Mouse (Mus musculus) MEL (cell line): ENCODE data around the gene Kirrel2. TPM values are rescaled to one million over a fixed set of nuclear protein-coding genes. Genes with fewer than 3 reads are reported as not detected.

Experiments
- DNase-seq: peaks from one replicate; pipeline ENCODE4 v3.0.0; 2011; ENCODE audit warnings: low read depth, low spot score
- H3K27ac ChIP-seq: 2 replicates; pipeline ENCODE4 v1.5.1; 2012; ENCODE audit warnings: low read depth, mild to moderate bottlenecking, control low read depth, low read length, moderate library complexity; ENCODE audit not compliant: control insufficient read depth
- H3K27me3 ChIP-seq, 2 experiments: fragments of 150-350 bp in 1 of 2; sonication (generic) in 1 of 2; 2 replicates each; pipeline ENCODE4 v1.6.1; 2012; ENCODE audit warnings: low read length in 2 of 2, mild to moderate bottlenecking in 2 of 2, improper control_type of control experiment in 1 of 2, moderate library complexity in 1 of 2; ENCODE audit not compliant: insufficient read depth in 2 of 2, control insufficient read depth in 1 of 2
- H3K36me3 ChIP-seq, 2 experiments: 2 replicates each; pipeline ENCODE4 v1.6.1; 2012 to 2014; ENCODE audit warnings: low read length in 2 of 2, improper control_type of control experiment in 1 of 2, inconsistent platforms in 1 of 2, mild to moderate bottlenecking in 1 of 2; ENCODE audit not compliant: insufficient read depth in 2 of 2, control insufficient read depth in 1 of 2
- H3K4me1 ChIP-seq, 2 experiments: fragments of 150-350 bp in 1 of 2; sonication (generic) in 1 of 2; 2 replicates each; pipeline ENCODE4 v1.6.1; 2012; ENCODE audit warnings: low read length in 2 of 2, improper control_type of control experiment in 1 of 2, mild to moderate bottlenecking in 1 of 2; ENCODE audit not compliant: insufficient read depth in 2 of 2, control insufficient read depth in 1 of 2
- H3K4me3 ChIP-seq, 2 experiments: fragments of 150-350 bp in 1 of 2; sonication (generic) in 1 of 2; 2 replicates each; pipeline ENCODE4 v1.5.1; 2012; ENCODE audit warnings: low read depth in 2 of 2, low read length in 2 of 2, mild to moderate bottlenecking in 2 of 2, moderate library complexity in 2 of 2, control low read depth in 1 of 2, improper control_type of control experiment in 1 of 2; ENCODE audit not compliant: control insufficient read depth in 1 of 2, insufficient read depth in 1 of 2
- H3K79me2 ChIP-seq: 2 replicates; pipeline ENCODE4 v1.6.1; 2012; ENCODE audit warnings: mild to moderate bottlenecking, low read length, moderate library complexity; ENCODE audit not compliant: control insufficient read depth, poor library complexity, insufficient read depth
- H3K9ac ChIP-seq: 2 replicates; pipeline ENCODE4 v1.6.1; 2012; ENCODE audit warnings: low read depth, mild to moderate bottlenecking, control low read depth, low read length, moderate library complexity; ENCODE audit not compliant: control insufficient read depth, poor library complexity, severe bottlenecking
- H3K9me3 ChIP-seq: fragments of 150-350 bp; sonication (generic); replicated peaks from 2 replicates; pipeline ENCODE4 v1.6.1; 2012; ENCODE audit warnings: mild to moderate bottlenecking, low read length, improper control_type of control experiment, moderate library complexity; ENCODE audit not compliant: insufficient read depth
- BHLHE40 ChIP-seq: IDR thresholded peaks from 2 replicates; pipeline ENCODE4 v1.6.1; 2012; ENCODE audit warnings: low read depth, mild to moderate bottlenecking, inconsistent platforms, low read length, improper control_type of control experiment, borderline replicate concordance
- CHD2 ChIP-seq: IDR thresholded peaks from 2 replicates; pipeline ENCODE4 v1.6.1; 2011; ENCODE audit warnings: low read length, improper control_type of control experiment
- CTCF ChIP-seq, 3 experiments: IDR thresholded peaks in 2 of 3; conservative IDR thresholded peaks in 1 of 3; 2 replicates each; pipeline ENCODE4 v1.5.1; 2011 to 2012; ENCODE audit warnings: low read length in 3 of 3, low read depth in 2 of 3, mild to moderate bottlenecking in 2 of 3, improper control_type of control experiment in 1 of 3, inconsistent platforms in 1 of 3, mixed read lengths in 1 of 3, moderate library complexity in 1 of 3; ENCODE audit not compliant: control insufficient read depth in 1 of 3, insufficient read depth in 1 of 3, poor library complexity in 1 of 3, severe bottlenecking in 1 of 3
- E2F4 ChIP-seq: IDR thresholded peaks from 2 replicates; pipeline ENCODE4 v1.6.1; 2011; ENCODE audit warnings: low read depth, low read length, improper control_type of control experiment, borderline replicate concordance
- ELF1 ChIP-seq: IDR thresholded peaks from 2 replicates; pipeline ENCODE4 v1.6.1; 2014; ENCODE audit warnings: low read depth, mild to moderate bottlenecking, inconsistent platforms, low read length, improper control_type of control experiment, moderate library complexity
- EP300 ChIP-seq, 2 experiments: IDR thresholded peaks; 2 replicates each; pipeline ENCODE4 v1.6.1; 2011; ENCODE audit warnings: improper control_type of control experiment in 2 of 2, low read length in 2 of 2, low read depth in 1 of 2, mild to moderate bottlenecking in 1 of 2
- ETS1 ChIP-seq: IDR thresholded peaks from 2 replicates; pipeline ENCODE4 v1.6.1; 2012; ENCODE audit warnings: low read depth, mild to moderate bottlenecking, inconsistent platforms, low read length, improper control_type of control experiment, moderate library complexity
- GABPA ChIP-seq: IDR thresholded peaks from 2 replicates; pipeline ENCODE4 v1.6.1; 2012; ENCODE audit warnings: low read depth, mild to moderate bottlenecking, inconsistent platforms, low read length, improper control_type of control experiment, moderate library complexity
- GATA1 ChIP-seq: IDR thresholded peaks from 2 replicates; pipeline ENCODE4 v1.6.1; 2011; ENCODE audit warnings: low read depth, low read length, improper control_type of control experiment
- HCFC1 ChIP-seq: IDR thresholded peaks from 2 replicates; pipeline ENCODE4 v1.6.1; 2012; ENCODE audit warnings: low read depth, mild to moderate bottlenecking, inconsistent platforms, low read length, improper control_type of control experiment, moderate library complexity
- JUND ChIP-seq: IDR thresholded peaks from 2 replicates; pipeline ENCODE4 v1.6.1; 2011; ENCODE audit warnings: low read depth, mild to moderate bottlenecking, improper control_type of control experiment, low read length
- KAT2A ChIP-seq: conservative IDR thresholded peaks from 2 replicates; pipeline ENCODE4 v1.6.1; 2012; ENCODE audit warnings: low read depth, low read length, improper control_type of control experiment, inconsistent platforms
- MAX ChIP-seq: IDR thresholded peaks from 2 replicates; pipeline ENCODE4 v1.6.1; 2011; ENCODE audit warnings: low read length, improper control_type of control experiment
- MEF2A ChIP-seq: IDR thresholded peaks from 2 replicates; pipeline ENCODE4 v1.6.1; 2014; ENCODE audit warnings: low read depth, mild to moderate bottlenecking, inconsistent platforms, low read length, improper control_type of control experiment; ENCODE audit not compliant: poor library complexity, insufficient replicate concordance, severe bottlenecking; ENCODE audit errors: extremely low read depth
- MXI1 ChIP-seq: IDR thresholded peaks from 2 replicates; pipeline ENCODE4 v1.6.1; 2011; ENCODE audit warnings: mild to moderate bottlenecking, low read depth, low read length, improper control_type of control experiment
- MYC ChIP-seq: IDR thresholded peaks from 2 replicates; pipeline ENCODE4 v1.6.1; 2011; ENCODE audit warnings: low read depth, mild to moderate bottlenecking, low read length, improper control_type of control experiment, moderate library complexity
- NELFE ChIP-seq: IDR thresholded peaks from 2 replicates; pipeline ENCODE4 v1.6.1; 2011; ENCODE audit warnings: low read depth, low read length, improper control_type of control experiment
- NRF1 ChIP-seq: IDR thresholded peaks from 2 replicates; pipeline ENCODE4 v1.6.1; 2014; ENCODE audit warnings: low read depth, mild to moderate bottlenecking, inconsistent platforms, low read length, improper control_type of control experiment, moderate library complexity; ENCODE audit not compliant: poor library complexity, insufficient read depth, severe bottlenecking
- POLR2AphosphoS2 ChIP-seq: IDR thresholded peaks from 2 replicates; pipeline ENCODE4 v1.6.1; 2011; ENCODE audit warnings: low read length, improper control_type of control experiment
- POLR2AphosphoS5 ChIP-seq: IDR thresholded peaks from 2 replicates; pipeline ENCODE4 v1.6.1; 2012; ENCODE audit warnings: low read depth, borderline replicate concordance, mild to moderate bottlenecking, inconsistent platforms, low read length, moderate library complexity, mixed read lengths
- RAD21 ChIP-seq: IDR thresholded peaks from 2 replicates; pipeline ENCODE4 v1.6.1; 2011; ENCODE audit warnings: mild to moderate bottlenecking, low read depth, low read length, improper control_type of control experiment
- RCOR1 ChIP-seq: IDR thresholded peaks from 2 replicates; pipeline ENCODE4 v1.6.1; 2012; ENCODE audit warnings: low read depth, mild to moderate bottlenecking, inconsistent platforms, low read length, improper control_type of control experiment
- SIN3A ChIP-seq: IDR thresholded peaks from 2 replicates; pipeline ENCODE4 v1.6.1; 2012; ENCODE audit warnings: low read length, improper control_type of control experiment, inconsistent platforms
- SMC3 ChIP-seq: IDR thresholded peaks from 2 replicates; pipeline ENCODE4 v1.6.1; 2011; ENCODE audit warnings: low read depth, low read length, improper control_type of control experiment
- TAL1 ChIP-seq: IDR thresholded peaks from 2 replicates; pipeline ENCODE4 v1.6.1; 2012; ENCODE audit warnings: mild to moderate bottlenecking, inconsistent platforms, low read length, moderate library complexity, mixed read lengths
- TBP ChIP-seq: IDR thresholded peaks from 2 replicates; pipeline ENCODE4 v1.8.0; 2011; ENCODE audit warnings: low read depth, low read length, improper control_type of control experiment
- TCF12 ChIP-seq: IDR thresholded peaks from 2 replicates; pipeline ENCODE4 v1.6.1; 2014; ENCODE audit warnings: low read depth, mild to moderate bottlenecking, inconsistent platforms, low read length, improper control_type of control experiment, moderate library complexity
- UBTF ChIP-seq: IDR thresholded peaks from 2 replicates; pipeline ENCODE4 v1.6.1; 2012; ENCODE audit warnings: low read depth, mild to moderate bottlenecking, inconsistent platforms, low read length, improper control_type of control experiment, moderate library complexity, borderline replicate concordance; ENCODE audit not compliant: insufficient read depth
- USF2 ChIP-seq, 2 experiments: IDR thresholded peaks; 2 replicates each; pipeline ENCODE4 v1.6.1; 2011 to 2012; ENCODE audit warnings: improper control_type of control experiment in 2 of 2, low read length in 2 of 2, borderline replicate concordance in 1 of 2, inconsistent platforms in 1 of 2, low read depth in 1 of 2, mild to moderate bottlenecking in 1 of 2; ENCODE audit not compliant: insufficient read depth in 1 of 2
- ZKSCAN1 ChIP-seq: IDR thresholded peaks from 2 replicates; pipeline ENCODE4 v1.6.1; 2012; ENCODE audit warnings: low read depth, mild to moderate bottlenecking, inconsistent platforms, low read length, improper control_type of control experiment, moderate library complexity
- ZNF384 ChIP-seq: IDR thresholded peaks from 2 replicates; pipeline ENCODE4 v1.6.1; 2012; ENCODE audit warnings: low read depth, mild to moderate bottlenecking, inconsistent platforms, low read length, improper control_type of control experiment
- polyA plus RNA-seq, 2 experiments: library from polyadenylated mRNA; stranded (reverse) in 1 of 2; unstranded in 1 of 2; fragments of >175 nt in 1 of 2; fragments of >200 nt in 1 of 2; gene quantifications; 2 replicates each; pipeline versions ENCODE4 v1.2.1 to v1.2.4; 2012; ENCODE audit warnings: low replicate concordance in 2 of 2, low read depth in 1 of 2; ENCODE audit not compliant: insufficient read length in 2 of 2, insufficient read depth in 1 of 2, missing spikeins in 1 of 2
- total RNA-seq: library from RNA; depleted of rRNA; stranded (reverse); fragments of 300-350 nt; gene quantifications from 2 replicates; pipeline ENCODE4 v1.2.3, GENCODE M21; 2012

Kirrel2 gene
- total and polyA plus RNA-seq, 3 experiments: not detected

GRCm38 (mm10) chr7:30474999-30475398, 17.5 kb upstream of the Kirrel2 start:
- H3K9ac ChIP-seq: no peak overlapping the region
- TF ChIP-seq SMC3: no peak
- TF ChIP-seq GABPA: no peak
- no peak for TF ChIP-seq KAT2A
- TF ChIP-seq UBTF: no peak
- TF ChIP-seq TAL1: no peak
- no peak for TF ChIP-seq RCOR1
- TF ChIP-seq TBP: no peak
- no peak for TF ChIP-seq ZKSCAN1
- no peak for TF ChIP-seq E2F4
- no peak for TF ChIP-seq HCFC1
- no peak for TF ChIP-seq POLR2AphosphoS5
- TF ChIP-seq RAD21: no peak
- no peak for TF ChIP-seq NRF1
- no peak for TF ChIP-seq TCF12
- TF ChIP-seq USF2 (IDR thresholded peaks at IDR 0.05; ENCODE audit: borderline replicate concordance in 1 of 2, insufficient read depth in 1 of 2, low read depth in 1 of 2, low read length in 2 of 2): no peak
- TF ChIP-seq, all 39 proteins: peak for 0
- Histone ChIP-seq H3K4me1 (no peaks in the 10 kb centered on the region), H3K27ac (no peak overlapping the region), H3K9me3 (no peaks in the 10 kb centered on the region), H3K79me2 (no peaks in the 10 kb centered on the region), H3K4me3 (no peak overlapping the region), H3K27me3 (no peaks in the 10 kb centered on the region; a peak in 1 of 4 replicates), H3K36me3 (no peaks in the 10 kb centered on the region)
- no peak for DNase-seq

- Histone ChIP-seq H3K27ac (no peak overlapping the region), H3K79me2 (no peaks in the 10 kb centered on the region), H3K27me3 (no peaks in the 10 kb centered on the region; a peak in 1 of 4 replicates), H3K9ac (no peak overlapping the region), H3K4me3 (no peak overlapping the region), H3K36me3 (no peaks in the 10 kb centered on the region), H3K9me3 (no peaks in the 10 kb centered on the region), H3K4me1 (no peaks in the 10 kb centered on the region)
- DNase-seq: peak; percentile 73
- TF ChIP-seq NELFE (no peak), MEF2A (no peak), ZKSCAN1 (no peak), RCOR1 (no peak), HCFC1 (no peak), MXI1 (no peak), ZNF384 (no peak), SIN3A (no peak), POLR2AphosphoS2 (no peak), ELF1 (no peak), USF2 (IDR thresholded peaks at IDR 0.05; ENCODE audit: borderline replicate concordance in 1 of 2, insufficient read depth in 1 of 2, low read depth in 1 of 2, low read length in 2 of 2) (no peak), CTCF (IDR thresholded peaks at IDR 0.05 in 2 of 3, conservative IDR thresholded peaks at IDR 0.05 in 1 of 3; ENCODE audit: control insufficient read depth in 1 of 3, insufficient read depth in 1 of 3, low read depth in 2 of 3, low read length in 3 of 3, poor library complexity in 1 of 3, severe bottlenecking in 1 of 3) (peak; percentile 56 to 77 (median 67)), E2F4 (no peak), SMC3 (peak; percentile 69), NRF1 (peak; percentile 47; the same call in 1 of the 2 replicates), BHLHE40 (no peak), TCF12 (no peak), ETS1 (no peak), RAD21 (peak; percentile 73), EP300 (IDR thresholded peaks at IDR 0.05; ENCODE audit: low read depth in 1 of 2, low read length in 2 of 2) (no peak), CHD2 (no peak), GATA1 (no peak), MAX (no peak), TBP (no peak), JUND (no peak), MYC (no peak)
Measured at GRCm38 (mm10) chr7:30472411-30472810, 14.9 kb upstream of the Kirrel2 start.
